Mouse (Mus musculus) T-helper 1 cell (primary cell): ENCODE measurements around the gene Olfr635.
"Not testable (repeated sequence)": the region's sequence is repeated elsewhere in the genome, so short reads cannot be mapped to it uniquely, and the experiment has no call there.

Experiments
- in situ Hi-C: fragments of 300-600 bp; cut with MboI, MseI; formaldehyde crosslinking; loops from one replicate; pipeline ENCODE4 v1.15.1; 2025; ENCODE audit warnings: high pct_unique_total_duplicates

The Olfr635 gene

GRCm38 (mm10) chr7:103970852-103971251, at the start of gene Olfr635:
Gene Olfr635, plus strand, starts transcription at chr7:103971152.
- in situ Hi-C loops, result no loop called here

DNA sequence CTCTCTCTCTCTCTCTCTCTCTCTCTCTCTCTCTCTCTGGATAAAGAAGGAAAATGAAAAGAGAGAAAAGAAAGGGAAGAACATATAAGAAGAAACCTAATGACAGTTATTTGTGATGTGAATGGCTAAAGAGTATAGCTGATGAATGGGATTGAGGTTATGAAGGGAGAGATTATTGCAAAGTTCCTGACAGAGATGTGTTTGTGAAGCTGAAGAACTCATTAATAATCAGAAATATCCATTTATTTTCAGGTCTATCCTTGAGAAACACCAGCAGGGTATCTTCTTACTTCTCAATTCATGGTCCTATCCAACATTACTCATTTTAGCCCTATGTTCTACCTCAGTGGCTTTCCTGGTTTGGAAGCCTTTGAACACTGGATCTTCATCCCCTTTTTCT, 42.4 kb upstream of the Olfr635 start, which contains the start of gene Olfr631:
TSS of gene Olfr631 (plus strand) at position 301 of the 400 bp plus-strand sequence.
- in situ Hi-C loops, result no loop called here

DNA sequence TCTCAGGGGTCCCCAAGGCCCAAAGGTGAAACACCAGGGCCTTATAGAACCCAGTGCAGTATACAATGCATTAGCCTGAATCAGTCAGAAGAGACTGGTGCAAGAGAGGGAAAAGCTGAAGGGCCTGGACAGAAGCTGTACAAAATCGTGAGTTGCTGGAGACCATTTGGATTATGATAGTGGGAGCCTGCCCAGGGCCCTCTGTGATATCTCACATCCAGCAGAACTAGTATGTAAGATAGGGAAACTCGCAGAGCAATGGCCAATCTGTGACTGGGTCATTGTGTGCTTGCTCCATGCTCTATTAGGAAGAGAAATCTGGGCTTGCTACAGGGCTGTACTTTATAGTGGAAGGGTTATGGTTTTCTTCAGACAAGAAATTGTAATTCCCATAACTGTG, 36.7 kb upstream of the Olfr635 start, which contains the start of gene Olfr632:
TSS of gene Olfr632 (plus strand) at position 84 of the 400 bp plus-strand sequence.
- in situ Hi-C loops, result no loop called here

DNA sequence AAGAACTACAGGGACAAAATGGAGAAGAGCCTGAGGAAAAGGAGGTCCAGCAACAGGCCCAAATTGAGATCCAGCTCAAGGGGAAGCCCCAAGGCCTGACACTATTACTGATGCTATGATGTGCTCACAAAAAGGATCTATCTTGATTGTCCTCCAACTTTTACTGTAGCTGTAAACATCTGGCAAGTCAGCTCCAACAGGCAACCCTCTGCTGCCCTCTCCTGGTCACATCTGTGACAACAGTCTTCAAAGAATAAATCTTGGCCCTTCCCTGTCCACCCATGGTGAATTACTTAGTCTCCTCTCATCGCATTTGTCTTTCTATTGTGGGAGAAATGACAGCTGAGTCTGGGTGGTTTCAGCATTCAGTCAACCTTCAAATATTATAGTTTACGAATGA, 28.2 kb upstream of the Olfr635 start:
- in situ Hi-C loops, result loop anchor here (10.0 kb wide), 1 partner anchor 228 kb away; the partner anchor contains the start of gene Olfr243

DNA sequence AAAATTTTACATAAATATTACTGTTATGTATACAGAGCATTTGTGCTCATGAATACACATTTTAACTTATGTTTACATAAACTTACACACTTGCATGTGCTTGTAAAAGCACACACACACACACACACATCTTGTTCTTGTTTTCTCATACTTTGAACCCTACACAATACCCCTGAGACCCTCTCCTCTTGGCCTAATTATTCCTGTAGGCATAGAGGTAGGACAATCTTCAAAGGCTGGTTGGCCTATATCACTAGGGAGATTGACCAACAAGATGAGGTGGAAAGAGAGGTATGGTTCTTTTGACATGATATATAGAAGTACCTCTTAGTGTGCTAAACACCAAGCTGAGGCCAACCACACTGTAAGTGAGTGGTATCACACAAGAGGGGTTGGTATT, 26.8 kb upstream of the Olfr635 start, which contains the start of gene Olfr633:
TSS of gene Olfr633 (plus strand) at position 301 of the 400 bp plus-strand sequence.
- in situ Hi-C loops, result loop anchor here (10.0 kb wide), 1 partner anchor 229 kb away; the partner anchor contains the start of gene Olfr243

DNA sequence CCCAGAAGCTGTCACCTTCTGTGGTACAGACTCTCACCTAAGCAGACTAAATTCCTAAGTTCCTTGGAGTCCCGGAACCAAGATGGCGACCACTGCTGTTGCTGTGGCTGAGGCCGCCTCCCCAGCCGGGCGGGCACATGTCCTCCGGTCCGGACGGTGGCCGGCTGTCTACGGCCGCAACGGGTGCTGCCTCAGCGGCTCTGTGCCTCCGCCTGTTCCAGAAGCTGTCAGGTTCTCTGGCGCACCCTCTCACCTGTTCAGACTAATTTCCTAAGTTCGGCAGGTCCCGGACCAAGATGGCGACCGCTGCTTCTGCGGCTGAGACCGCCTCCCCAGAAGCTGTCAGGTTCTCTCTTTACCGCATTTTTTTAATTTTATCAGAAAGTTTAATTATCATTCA, 4.1 kb upstream of the Olfr635 start:
- in situ Hi-C loops, result not testable (repeated sequence)

DNA sequence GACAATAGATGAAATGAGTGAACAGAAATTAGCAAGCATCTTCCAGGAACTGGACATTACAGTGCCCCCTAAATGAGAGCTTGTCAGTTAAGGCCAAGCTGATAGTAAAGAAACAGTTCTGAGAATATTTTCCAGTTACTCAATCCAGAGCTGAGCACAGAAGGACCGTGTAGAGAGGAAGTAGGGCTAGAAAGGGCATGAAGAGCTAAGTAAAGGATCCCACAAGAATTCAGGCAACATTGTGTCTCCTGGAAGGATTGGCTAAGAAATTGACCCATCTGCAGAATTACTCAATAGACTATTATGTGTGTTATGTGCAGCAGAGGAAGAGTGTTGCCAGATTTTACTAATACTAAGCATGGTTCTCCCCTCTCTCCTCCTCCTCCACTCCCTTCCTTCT, 830 bp downstream of the Olfr635 start:
- in situ Hi-C loops, result no loop called here

- in situ Hi-C loops, result no loop called here
Observed at GRCm38 (mm10) chr7:103998446-103998845, 27.5 kb downstream of the Olfr635 start, which contains the start of gene Olfr638. Gene Olfr638, plus strand, starts transcription at chr7:103998746.

GRCm38 (mm10) chr7:103999124-103999523, 28.2 kb downstream of the Olfr635 start:
- in situ Hi-C loops, result no loop called here

DNA sequence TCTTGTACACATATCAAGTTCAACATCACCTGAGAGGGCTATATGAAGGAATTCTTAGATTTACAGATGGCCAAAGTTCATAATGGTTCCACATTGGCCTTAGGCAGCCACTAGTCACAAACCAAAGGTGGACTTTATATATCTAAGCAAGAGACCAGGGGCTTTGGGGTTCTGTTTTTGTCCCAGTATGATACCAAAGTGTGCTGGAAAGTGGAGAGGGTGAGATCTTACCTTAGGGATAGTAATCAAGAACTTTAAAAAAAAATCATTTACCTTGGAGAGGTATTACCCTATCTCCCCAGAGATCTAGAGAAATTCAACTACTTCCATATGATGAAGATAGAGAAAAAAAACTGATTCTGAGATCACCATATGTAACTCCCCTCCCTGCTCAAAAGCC, 46.3 kb downstream of the Olfr635 start, which contains the start of gene Olfr639:
TSS of gene Olfr639 (minus strand) at position 101 of the 400 bp plus-strand sequence.
- in situ Hi-C loops, result no loop called here

DNA sequence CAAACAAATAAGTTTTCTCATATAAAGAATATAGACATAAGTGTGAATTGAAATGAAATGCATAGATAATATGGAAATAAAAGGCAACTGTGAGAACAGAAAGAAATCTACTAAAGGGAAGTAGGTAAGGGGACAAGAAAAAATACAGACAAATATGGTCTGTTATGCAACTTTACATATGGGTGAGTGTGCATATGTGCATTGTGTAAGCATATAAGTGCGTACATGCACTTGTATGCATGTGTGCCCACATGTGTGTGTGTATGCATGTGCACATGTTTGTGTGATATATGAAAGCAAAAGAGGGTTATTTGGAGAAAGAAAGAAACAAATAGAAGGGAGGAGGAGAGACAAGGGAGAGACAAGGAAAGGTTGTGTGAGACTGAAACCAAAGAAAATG, 48.0 kb downstream of the Olfr635 start:
- in situ Hi-C loops, result no loop called here

DNA sequence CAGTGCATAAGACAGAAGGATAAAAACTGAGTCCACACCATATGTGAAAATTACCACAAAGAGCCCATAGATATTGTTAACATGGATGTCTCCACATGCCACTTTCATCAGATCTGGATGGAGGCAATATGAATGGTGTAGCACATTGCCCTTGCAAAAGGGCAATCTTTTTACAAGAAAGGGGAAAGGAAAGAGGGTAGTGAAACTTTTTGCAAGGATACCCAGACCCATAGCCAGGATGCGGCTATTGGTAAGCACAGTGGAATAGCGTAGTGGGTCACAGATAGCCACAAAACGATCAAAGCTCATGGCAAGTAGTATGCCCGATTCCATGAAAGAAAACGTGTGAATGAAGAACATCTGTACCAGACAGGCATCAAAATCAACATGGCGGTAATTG, 50.7 kb downstream of the Olfr635 start:
- in situ Hi-C loops, result no loop called here

- in situ Hi-C loops, result no loop called here
Observed at GRCm38 (mm10) chr7:104025473-104025872, 54.5 kb downstream of the Olfr635 start, which contains the start of gene Olfr640. Gene Olfr640, minus strand, starts transcription at chr7:104025573.

DNA sequence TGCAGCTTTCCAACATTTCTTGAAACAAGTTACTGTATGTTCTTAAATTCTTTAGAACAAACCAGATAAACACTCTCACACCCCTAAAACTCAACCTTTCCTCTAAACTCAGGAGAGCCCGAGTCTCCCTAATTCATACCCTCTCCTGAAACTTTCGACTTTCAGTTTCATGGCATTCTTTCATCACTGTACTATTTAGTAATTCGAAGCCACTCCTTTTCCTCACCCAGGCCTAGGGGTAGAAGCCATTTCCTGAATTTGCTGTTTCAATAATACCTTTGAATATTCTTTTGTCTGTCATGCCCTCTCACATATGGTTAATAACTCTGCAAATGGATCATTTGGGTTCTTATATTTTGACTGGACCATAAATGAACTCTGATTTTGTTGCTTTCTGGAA, 56.0 kb downstream of the Olfr635 start:
- in situ Hi-C loops, result no loop called here

DNA sequence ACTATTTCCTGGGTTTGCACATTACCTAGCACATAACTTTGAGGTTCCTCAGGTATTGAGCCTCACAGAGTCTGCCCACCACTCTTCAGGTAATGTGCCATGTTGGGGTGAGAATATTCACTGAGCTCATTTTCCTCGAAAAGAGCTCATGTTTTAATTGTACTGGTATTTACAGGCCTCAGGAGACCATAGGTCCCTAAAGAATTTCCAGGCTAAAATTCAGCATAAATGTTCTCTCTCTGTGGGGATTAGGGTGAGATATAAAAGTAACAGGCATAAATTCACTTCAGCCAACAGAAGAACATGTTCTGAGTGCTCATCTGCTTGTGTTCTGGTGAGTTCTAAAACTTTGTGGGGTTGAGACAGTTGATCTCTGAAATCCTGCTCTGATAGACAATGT, 64.2 kb downstream of the Olfr635 start, which contains the start of gene Olfr641:
TSS of gene Olfr641 (plus strand) at position 301 of the 400 bp plus-strand sequence.
- in situ Hi-C loops, result no loop called here
